In the genomic region with DNA sequence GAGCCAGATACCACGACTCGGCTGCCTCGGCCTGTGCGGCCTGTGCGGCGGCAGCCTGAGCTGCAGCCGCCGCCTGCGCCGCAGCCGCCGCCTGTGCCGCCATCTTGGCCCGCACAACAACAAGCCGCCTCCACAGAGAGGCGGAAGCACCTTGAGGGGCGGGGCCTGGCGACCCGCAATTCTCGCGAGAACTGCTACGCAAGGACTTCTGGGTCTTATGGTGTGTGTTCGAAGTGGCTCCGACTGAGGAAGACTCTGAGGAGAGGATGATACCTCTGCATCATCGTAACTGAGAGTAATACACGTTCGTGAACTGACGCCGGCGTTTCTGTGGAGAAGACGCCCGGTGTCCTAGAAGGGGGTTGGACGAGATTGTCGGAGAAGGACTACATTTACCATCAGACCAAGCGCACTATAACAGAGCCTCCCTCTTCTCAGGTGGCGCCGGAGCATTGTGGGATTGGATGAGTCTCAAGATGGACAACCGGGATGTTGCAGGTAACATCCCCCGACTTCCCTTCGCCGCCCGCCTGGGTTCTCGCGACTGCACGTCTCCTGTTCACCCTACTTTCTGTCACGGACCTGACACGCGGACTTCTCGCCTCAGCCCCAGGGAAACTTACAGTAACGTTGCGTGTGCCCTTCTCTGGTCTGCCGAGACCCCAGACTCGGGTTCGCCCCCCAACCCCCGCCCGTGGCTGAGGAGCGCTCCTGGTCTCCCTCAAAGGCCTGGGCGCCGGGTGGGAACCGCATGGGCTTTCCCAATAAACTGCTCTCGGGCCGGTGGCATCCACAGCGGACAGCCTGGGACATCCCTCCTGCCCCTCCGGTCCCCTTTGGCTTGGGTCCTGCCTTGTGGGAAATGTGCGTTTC, we compare ENCODE assay signal across 7 mouse cellular contexts. TPM values are rescaled to one million over a fixed set of nuclear protein-coding genes. Genes with fewer than 3 reads are reported as not detected.
DNase-seq lines count a peak whose midpoint lies in the region; ATAC-seq lines count a peak whose summit lies in the region.

A gene (minus strand): TSS at position 152 of the 873 bp plus-strand sequence.
A gene (plus strand): TSS at position 231 of the 873 bp plus-strand sequence.

- no peak within 1 kb of the TSS for H3K27ac ChIP-seq in embryonic facial prominence, embryonic 11.5 days (replicated peaks; ENCODE audit: low read depth, low read length)
- peak within 1 kb of the TSS; percentile 92 for H3K27ac ChIP-seq in limb, embryonic 10.5 days
- peak within 1 kb of the TSS; percentile 81 for H3K27ac ChIP-seq in midbrain, embryonic 13.5 days

- ATAC-seq in embryonic facial prominence, embryonic 11.5 days (replicated peaks; ENCODE audit: insufficient number of reproducible peaks, low FRiP score, low TSS enrichment, low read depth): peak; percentile 93
- ATAC-seq in granulocyte monocyte progenitor cell, adult 5-6 weeks (replicated peaks; ENCODE audit: poor library complexity, severe bottlenecking): peak; percentile 91
- ATAC-seq in midbrain, embryonic 13.5 days: peak; percentile 98

- peak within 1 kb of the TSS; percentile 96 for H3K9ac ChIP-seq in embryonic facial prominence, embryonic 11.5 days (replicated peaks; ENCODE audit: low read length)
- peak within 1 kb of the TSS; percentile 96 for H3K9ac ChIP-seq in midbrain, embryonic 13.5 days (replicated peaks)

- peak within 1 kb of the TSS; percentile 93 for H3K4me3 ChIP-seq in embryonic facial prominence, embryonic 11.5 days (ENCODE audit: low read depth, low read length)
- peak within 1 kb of the TSS; percentile 98 for H3K4me3 ChIP-seq in limb, embryonic 10.5 days
- H3K4me3 ChIP-seq in midbrain, embryonic 13.5 days (replicated peaks): peak within 1 kb of the TSS; percentile 72

- under 1% methylated on average over 64 of the region's 65 CpGs for WGBS in embryonic facial prominence, embryonic 11.5 days
- under 1% methylated on average over 65 of the region's 65 CpGs for WGBS in limb, embryonic 10.5 days
- under 1% methylated on average over 65 of the region's 65 CpGs for WGBS in midbrain, embryonic 13.5 days

- peak within 1 kb of the TSS; percentile 90 for H3K4me2 ChIP-seq in embryonic facial prominence, embryonic 11.5 days (ENCODE audit: low read depth, low read length)
- H3K4me2 ChIP-seq in midbrain, embryonic 13.5 days (replicated peaks): peak within 1 kb of the TSS; percentile 93

- no peaks in the 10 kb centered on the region for H3K4me1 ChIP-seq in embryonic facial prominence, embryonic 11.5 days (ENCODE audit: control insufficient read depth, insufficient read depth, low read length)
- H3K4me1 ChIP-seq in limb, embryonic 10.5 days: peaks cover 28% of the 10 kb centered on the region
- peaks cover 41% of the 10 kb centered on the region for H3K4me1 ChIP-seq in midbrain, embryonic 13.5 days (replicated peaks)

- no peaks in the 10 kb centered on the region for H3K9me3 ChIP-seq in embryonic facial prominence, embryonic 11.5 days (replicated peaks; ENCODE audit: control insufficient read depth, low read length)
- H3K9me3 ChIP-seq in limb, embryonic 10.5 days (replicated peaks): no peaks in the 10 kb centered on the region
- H3K9me3 ChIP-seq in midbrain, embryonic 13.5 days: no peaks in the 10 kb centered on the region

- H3K36me3 ChIP-seq in embryonic facial prominence, embryonic 11.5 days (replicated peaks; ENCODE audit: control insufficient read depth, insufficient read depth, low read depth, low read length): no peaks in the 10 kb centered on the region
- H3K36me3 ChIP-seq in limb, embryonic 10.5 days: peaks cover 23% of the 10 kb centered on the region
- peaks cover 4% of the 10 kb centered on the region; the same call in 1 of the 2 replicates for H3K36me3 ChIP-seq in midbrain, embryonic 13.5 days

- H3K27me3 ChIP-seq in embryonic facial prominence, embryonic 11.5 days (ENCODE audit: control insufficient read depth, insufficient read depth, low read length): no peaks in the 10 kb centered on the region
- H3K27me3 ChIP-seq in limb, embryonic 10.5 days (ENCODE audit: low read depth, poor library complexity, severe bottlenecking): no peaks in the 10 kb centered on the region
- H3K27me3 ChIP-seq in midbrain, embryonic 13.5 days: no peaks in the 10 kb centered on the region

- DNase-seq in adrenal gland, postnatal 14 days: peak; percentile 97
- peak; percentile 97 for DNase-seq in embryonic facial prominence, embryonic 11.5 days (ENCODE audit: low spot score)
- peak; percentile 95 for DNase-seq in kidney, adult 11 months
- DNase-seq in limb, embryonic 10.5 days (ENCODE audit: low spot score): peak; percentile 94
- peak; percentile 98 for DNase-seq in spleen, adult 12 weeks (ENCODE audit: low spot score)

RNA-seq across cellular contexts. Expression of the first gene that starts in this region (rescaled TPM):
- 54.0 and 60.3 TPM in 2 replicates for total RNA-seq in adrenal gland, postnatal 14 days (2021)
- 44.8 and 47.8 TPM in 2 replicates for polyA plus RNA-seq in embryonic facial prominence, embryonic 11.5 days (2014; fragmentation: Nextera tagmentation; extraction: Ambion mirVana)
- 29.9 and 34.9 TPM in 2 replicates for total RNA-seq in granulocyte monocyte progenitor cell, adult 5-6 weeks (2014; fragmentation: Nextera tagmentation)
- 27.3 and 29.0 TPM in 2 replicates for total RNA-seq in granulocyte monocyte progenitor cell, adult 5-6 weeks (2017)
- polyA plus RNA-seq in limb, embryonic 10.5 days (2016; fragmentation: Nextera tagmentation; extraction: Ambion mirVana): 59.5 and 66.7 TPM in 2 replicates
- polyA plus RNA-seq in midbrain, embryonic 13.5 days (2015; fragmentation: Nextera tagmentation; extraction: Ambion mirVana): 83.9 and 87.6 TPM in 2 replicates

RNA-seq across cellular contexts. Expression of the second gene that starts in this region (rescaled TPM):
- 26.2 and 31.8 TPM in 2 replicates for total RNA-seq in adrenal gland, postnatal 14 days (2021)
- 29.1 and 32.1 TPM in 2 replicates for polyA plus RNA-seq in embryonic facial prominence, embryonic 11.5 days (2014; fragmentation: Nextera tagmentation; extraction: Ambion mirVana)
- 18.4 and 22.6 TPM in 2 replicates for total RNA-seq in granulocyte monocyte progenitor cell, adult 5-6 weeks (2014; fragmentation: Nextera tagmentation)
- 24.3 and 26.0 TPM in 2 replicates for total RNA-seq in granulocyte monocyte progenitor cell, adult 5-6 weeks (2017)
- 53.5 and 60.7 TPM in 2 replicates for polyA plus RNA-seq in limb, embryonic 10.5 days (2016; fragmentation: Nextera tagmentation; extraction: Ambion mirVana)
- 62.1 and 65.1 TPM in 2 replicates for polyA plus RNA-seq in midbrain, embryonic 13.5 days (2015; fragmentation: Nextera tagmentation; extraction: Ambion mirVana)
